Mouse (Mus musculus) skeletal muscle tissue, adult 2 months (tissue): ENCODE results near the gene Slc25a54.
A peak's percentile ranks its signal among the peaks of the same experiment; 100 is the strongest.

Experiments used
- DNase-seq: peaks from one replicate; pipeline ENCODE4 v3.0.0-alpha.2; 2012; ENCODE audit warnings: low read depth, low spot score

Slc25a54 gene

GRCm38 (mm10) chr3:109080169-109080568, at the start of gene Slc25a54:
TSS of gene Slc25a54 (plus strand) at chr3:109080469.
- DNase-seq: no peak

- DNase-seq: no peak
These were observed 49.5 kb upstream of the Slc25a54 start for GRCm38 (mm10) chr3:109030817-109031216.

- no peak for DNase-seq
These were observed 48.6 kb upstream of the Slc25a54 start for GRCm38 (mm10) chr3:109031626-109032025.

GRCm38 (mm10) chr3:109032306-109032705, 48.0 kb upstream of the Slc25a54 start:
- no peak for DNase-seq

GRCm38 (mm10) chr3:109034411-109034810, 45.9 kb upstream of the Slc25a54 start:
- DNase-seq: no peak

- no peak for DNase-seq
These were observed 39.4 kb upstream of the Slc25a54 start for GRCm38 (mm10) chr3:109040908-109041307.

GRCm38 (mm10) chr3:109043395-109043794, 36.9 kb upstream of the Slc25a54 start:
- DNase-seq: no peak

GRCm38 (mm10) chr3:109046428-109046827, 33.8 kb upstream of the Slc25a54 start:
- DNase-seq: no peak

- DNase-seq: no peak
These were observed 32.5 kb upstream of the Slc25a54 start for GRCm38 (mm10) chr3:109047707-109048283.

- DNase-seq: peak; percentile 52
These were observed 29.0 kb upstream of the Slc25a54 start for GRCm38 (mm10) chr3:109051056-109051945.

- no peak for DNase-seq
These were observed 28.3 kb upstream of the Slc25a54 start for GRCm38 (mm10) chr3:109051946-109052331.

- DNase-seq: no peak
These were observed 20.4 kb upstream of the Slc25a54 start for GRCm38 (mm10) chr3:109059903-109060302.

GRCm38 (mm10) chr3:109062391-109062790, 17.9 kb upstream of the Slc25a54 start:
- no peak for DNase-seq

- peak; percentile 47 for DNase-seq
These were observed 17.3 kb upstream of the Slc25a54 start for GRCm38 (mm10) chr3:109062989-109063388.

- no peak for DNase-seq
These were observed 4.1 kb downstream of the Slc25a54 start for GRCm38 (mm10) chr3:109084418-109084817.

- no peak for DNase-seq
These were observed 8.2 kb downstream of the Slc25a54 start for GRCm38 (mm10) chr3:109088460-109088859.

GRCm38 (mm10) chr3:109104702-109105101, 24.4 kb downstream of the Slc25a54 start:
- no peak for DNase-seq

- no peak for DNase-seq
These were observed 36.9 kb downstream of the Slc25a54 start for GRCm38 (mm10) chr3:109117136-109117535.

- no peak for DNase-seq
These were observed 39.3 kb downstream of the Slc25a54 start for GRCm38 (mm10) chr3:109119562-109119961.

- no peak for DNase-seq
These were observed 39.7 kb downstream of the Slc25a54 start for GRCm38 (mm10) chr3:109119973-109120372.

GRCm38 (mm10) chr3:109122641-109123530, 42.6 kb downstream of the Slc25a54 start, which contains the start of gene Slc25a24:
TSS of gene Slc25a24 (plus strand) at chr3:109123149.
- peak; percentile 46 for DNase-seq

GRCm38 (mm10) chr3:109123531-109123981, 43.3 kb downstream of the Slc25a54 start:
- peak; percentile 74 for DNase-seq
